In the genomic region with DNA sequence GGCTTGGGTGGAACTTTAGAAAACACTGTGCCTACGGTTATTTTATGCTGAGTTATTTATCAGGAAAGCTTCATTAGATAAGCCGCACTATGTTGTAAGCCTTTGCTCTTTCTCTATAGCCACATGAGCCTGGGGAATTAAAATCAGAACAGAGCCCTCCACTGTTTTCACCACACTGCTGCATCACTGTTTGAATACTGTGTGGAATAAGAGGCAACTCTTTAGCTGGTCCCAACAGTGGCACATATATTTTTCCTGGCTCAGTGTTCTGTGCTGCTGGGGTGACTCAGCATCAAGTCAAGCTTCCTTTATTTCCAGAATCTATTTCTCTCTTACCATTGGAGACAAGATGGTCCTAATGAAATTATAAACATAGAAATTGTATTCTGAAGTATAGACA, we compare ENCODE assay signal across 29 mouse cellular contexts.
DNase-seq lines count a peak whose midpoint lies in the region; ATAC-seq lines count a peak whose summit lies in the region.
"Had no signal": no experiment of that assay in that cellular context is flagged by ENCODE, and none has a peak within 500 bp of the region (broad histone marks: within the 10 kb centered on the region; RNA-seq: fewer than 3 reads in every experiment).

No protein-coding gene starts in this region.

- no peaks in the 10 kb centered on the region for H3K9me3 ChIP-seq in heart, embryonic 16.5 days (replicated peaks; ENCODE audit: control insufficient read depth, low read length)
- no peaks in the 10 kb centered on the region for H3K9me3 ChIP-seq in neural tube, embryonic 13.5 days
- no peaks in the 10 kb centered on the region for H3K9me3 ChIP-seq in neural tube, embryonic 15.5 days (replicated peaks)
- H3K9me3 ChIP-seq: embryonic facial prominence, embryonic 13.5 days; liver, embryonic 12.5 days; midbrain, embryonic 13.5 days had no signal

- no peaks in the 10 kb centered on the region for H3K27me3 ChIP-seq in heart, embryonic 16.5 days (ENCODE audit: control insufficient read depth, insufficient read depth, low read length)
- H3K27me3 ChIP-seq in neural tube, embryonic 13.5 days, result no peaks in the 10 kb centered on the region
- H3K27me3 ChIP-seq in neural tube, embryonic 15.5 days (replicated peaks), result no peaks in the 10 kb centered on the region
- H3K27me3 ChIP-seq: embryonic facial prominence, embryonic 13.5 days; liver, embryonic 12.5 days; midbrain, embryonic 13.5 days had no signal

- no peak overlapping the region for H3K27ac ChIP-seq in heart, embryonic 16.5 days (ENCODE audit: low read length)
- H3K27ac ChIP-seq in neural tube, embryonic 13.5 days (replicated peaks), result no peak overlapping the region
- H3K27ac ChIP-seq in neural tube, embryonic 15.5 days (replicated peaks), result no peak overlapping the region
- H3K27ac ChIP-seq: embryonic facial prominence, embryonic 13.5 days; kidney, postnatal 0 days; liver, embryonic 12.5 days; macrophage; midbrain, embryonic 13.5 days had no signal

- ATAC-seq in heart, embryonic 16.5 days (replicated peaks; ENCODE audit: extremely low read depth, insufficient read depth, low FRiP score), result peak; percentile 60; the same call in 1 of the 2 replicates
- ATAC-seq in neural tube, embryonic 13.5 days (ENCODE audit: low read depth), result 0 out of 2 replicates have a peak, but pooled peaks have one; percentile 19
- no peak for ATAC-seq in neural tube, embryonic 15.5 days (ENCODE audit: low FRiP score)
- ATAC-seq: CD4-positive, CD25-positive, alpha-beta regulatory T cell, adult 4 months; hindbrain, embryonic 16.5 days; liver, embryonic 12.5 days; liver, postnatal 0 days; lung, postnatal 0 days; midbrain, embryonic 13.5 days had no signal

- no peaks in the 10 kb centered on the region for H3K36me3 ChIP-seq in heart, embryonic 16.5 days (ENCODE audit: control insufficient read depth, insufficient read depth)
- H3K36me3 ChIP-seq in neural tube, embryonic 13.5 days, result no peaks in the 10 kb centered on the region
- no peaks in the 10 kb centered on the region for H3K36me3 ChIP-seq in neural tube, embryonic 15.5 days
- H3K36me3 ChIP-seq: embryonic facial prominence, embryonic 13.5 days; liver, embryonic 12.5 days; midbrain, embryonic 13.5 days had no signal

- H3K4me3 ChIP-seq in heart, embryonic 16.5 days (ENCODE audit: low read length), result no peak overlapping the region
- no peak overlapping the region for H3K4me3 ChIP-seq in neural tube, embryonic 13.5 days
- H3K4me3 ChIP-seq in neural tube, embryonic 15.5 days (replicated peaks), result no peak overlapping the region
- H3K4me3 ChIP-seq: embryonic facial prominence, embryonic 13.5 days; liver, embryonic 12.5 days; midbrain, embryonic 13.5 days had no signal

- peaks cover 4% of the 10 kb centered on the region; the same call in 1 of the 2 replicates for H3K4me1 ChIP-seq in heart, embryonic 16.5 days (ENCODE audit: control insufficient read depth, insufficient read depth, low read length)
- peaks cover 10% of the 10 kb centered on the region; the same call in 1 of the 2 replicates for H3K4me1 ChIP-seq in neural tube, embryonic 13.5 days (replicated peaks)
- H3K4me1 ChIP-seq in neural tube, embryonic 15.5 days, result peaks cover 12% of the 10 kb centered on the region
- H3K4me1 ChIP-seq: liver, embryonic 12.5 days had no signal

- no peak overlapping the region for H3K9ac ChIP-seq in heart, embryonic 16.5 days (ENCODE audit: low read length)
- no peak overlapping the region for H3K9ac ChIP-seq in neural tube, embryonic 13.5 days
- H3K9ac ChIP-seq in neural tube, embryonic 15.5 days (replicated peaks), result no peak overlapping the region
- H3K9ac ChIP-seq: embryonic facial prominence, embryonic 13.5 days; liver, embryonic 12.5 days; liver, postnatal 0 days; midbrain, embryonic 13.5 days had no signal

- peak; percentile 8 to 29 for DNase-seq in frontal cortex, postnatal 36 days (ENCODE audit: low spot score in 2 of 2)
- no peak for DNase-seq in frontal cortex, postnatal 10 days (ENCODE audit: low spot score in 2 of 2)
- DNase-seq in heart, adult 18-20 months, result no peak
- peak; percentile 40 for DNase-seq in telencephalon, adult 2 months (ENCODE audit: low read depth, low spot score)
- DNase-seq: adrenal gland, postnatal 14 days; cerebellum, adult 11-12 months; cerebellum, adult 9-11 months; embryo, embryonic 11 days; gastrocnemius, postnatal 25 days; heart, adult 11 months; kidney, adult 18-20 months; kidney, postnatal 4 days; left cerebral cortex, postnatal 4 days; liver, postnatal 0 days; retina, postnatal 1 day; spleen, adult 18-20 months; thymus, adult 18-20 months; thymus, postnatal 25 days had no signal

- 50% methylated on average over 2 of the region's 2 CpGs for WGBS in heart, embryonic 16.5 days
- WGBS in neural tube, embryonic 13.5 days, result 79% methylated on average over 2 of the region's 2 CpGs
- WGBS in neural tube, embryonic 15.5 days, result 83% methylated on average over 2 of the region's 2 CpGs

- H3K4me2 ChIP-seq in heart, embryonic 16.5 days (ENCODE audit: low read depth, low read length), result no peak overlapping the region
- no peak overlapping the region for H3K4me2 ChIP-seq in neural tube, embryonic 13.5 days
- no peak overlapping the region for H3K4me2 ChIP-seq in neural tube, embryonic 15.5 days
- H3K4me2 ChIP-seq: embryonic facial prominence, embryonic 13.5 days; liver, embryonic 12.5 days; midbrain, embryonic 13.5 days had no signal

Comparison
In these comparisons a context has a peak if more than half of its experiments do, and no peak if none do; other contexts are left out.
1. DNase-seq: peak in frontal cortex, postnatal 36 days (2 of 2) and telencephalon, adult 2 months (single experiment); none in frontal cortex, postnatal 10 days (0 of 2) and heart, adult 18-20 months (0 of 2).